Mouse (Mus musculus): ENCODE data around the gene 0610010F05Rik.
A peak's percentile ranks its signal among the peaks of the same experiment; 100 is the strongest.
"Not testable (repeated sequence)": the region's sequence is repeated elsewhere in the genome, so short reads cannot be mapped to it uniquely, and the experiment has no call there.

0610010F05Rik gene

GRCm38 (mm10) chr11:23632945-23633878 lies at the start of gene 0610010F05Rik:
Gene 0610010F05Rik, minus strand, starts transcription at chr11:23633639.
- DNase-seq: peak; percentile 74 to 79

DNA sequence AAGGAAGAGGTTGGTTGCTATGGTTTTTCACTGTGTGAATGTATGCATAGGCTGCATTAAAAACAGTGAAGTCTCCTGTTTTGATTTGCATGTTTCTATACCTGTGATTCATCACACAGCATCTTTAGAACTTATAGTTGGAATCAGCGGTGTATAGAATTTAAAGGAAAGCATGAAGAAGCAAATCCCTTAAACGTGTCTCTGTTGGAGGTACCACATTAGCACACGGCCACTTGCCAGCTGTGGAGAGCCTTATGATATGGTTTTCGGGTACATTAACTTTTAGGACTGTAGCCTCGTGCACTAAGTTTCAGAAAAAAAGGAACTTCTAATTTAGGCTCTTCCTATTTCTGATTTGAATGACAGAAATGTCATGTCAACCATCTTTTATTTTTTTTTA lies 49.1 kb upstream of the 0610010F05Rik start:
- DNase-seq: no peak

DNA sequence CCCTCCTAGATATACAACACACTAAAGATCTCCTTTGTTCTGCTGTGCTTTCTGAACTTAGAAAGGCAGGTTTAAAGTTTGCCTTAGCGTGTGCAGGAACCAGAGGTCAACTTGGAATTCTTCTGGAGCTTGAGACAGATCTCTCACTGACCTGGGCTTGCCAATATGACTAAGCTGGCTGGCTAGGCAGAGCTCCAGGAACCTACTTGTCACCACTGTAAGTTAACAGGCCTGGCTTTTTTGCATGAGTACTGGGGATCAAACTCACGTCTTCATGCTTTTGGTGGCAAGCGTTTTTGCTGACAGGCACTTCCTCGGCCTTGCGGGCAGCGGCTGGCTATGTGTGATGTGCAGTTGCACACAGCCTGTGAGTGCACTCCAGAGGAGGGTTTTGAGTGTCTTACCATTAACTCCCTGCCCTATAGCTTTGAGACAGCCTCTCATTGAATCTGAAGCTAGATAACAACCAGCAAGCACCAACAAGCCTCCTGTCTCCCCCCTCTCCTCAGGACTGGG lies 47.1 kb upstream of the 0610010F05Rik start:
- no peak for DNase-seq

DNA sequence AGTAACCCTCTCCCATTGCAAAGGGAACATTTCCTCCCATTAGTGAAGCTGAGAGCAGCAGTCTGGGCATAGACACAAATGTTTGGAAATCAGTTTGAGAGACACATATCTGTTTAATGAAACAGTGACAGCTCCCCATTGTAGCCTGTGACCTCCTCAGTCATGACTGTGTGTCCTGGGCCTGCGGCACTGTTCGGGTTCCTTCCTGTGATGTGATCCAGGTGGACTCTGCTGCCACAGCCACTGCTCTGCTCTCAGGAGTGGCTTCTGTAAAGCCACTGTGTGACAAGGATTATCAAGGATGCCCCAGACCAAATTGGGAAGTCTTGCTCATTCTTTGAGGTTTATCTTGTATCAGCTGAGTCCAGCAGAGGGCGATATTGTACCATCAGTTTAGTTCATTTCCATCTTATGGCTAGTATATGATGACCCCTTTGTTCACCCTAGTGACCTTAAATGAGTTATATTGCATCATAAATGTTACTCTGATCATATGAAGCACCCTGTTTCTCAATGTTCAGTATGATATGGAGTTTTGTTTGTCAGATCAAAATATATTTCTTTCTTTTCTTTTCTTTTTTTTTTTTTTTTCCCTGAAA lies 45.7 kb upstream of the 0610010F05Rik start:
- DNase-seq: peak; percentile 14 to 38

GRCm38 (mm10) chr11:23676100-23676499 lies 42.7 kb upstream of the 0610010F05Rik start:
- no peak for DNase-seq

- DNase-seq: no peak
Measured at GRCm38 (mm10) chr11:23672256-23672749, 38.9 kb upstream of the 0610010F05Rik start.

DNA sequence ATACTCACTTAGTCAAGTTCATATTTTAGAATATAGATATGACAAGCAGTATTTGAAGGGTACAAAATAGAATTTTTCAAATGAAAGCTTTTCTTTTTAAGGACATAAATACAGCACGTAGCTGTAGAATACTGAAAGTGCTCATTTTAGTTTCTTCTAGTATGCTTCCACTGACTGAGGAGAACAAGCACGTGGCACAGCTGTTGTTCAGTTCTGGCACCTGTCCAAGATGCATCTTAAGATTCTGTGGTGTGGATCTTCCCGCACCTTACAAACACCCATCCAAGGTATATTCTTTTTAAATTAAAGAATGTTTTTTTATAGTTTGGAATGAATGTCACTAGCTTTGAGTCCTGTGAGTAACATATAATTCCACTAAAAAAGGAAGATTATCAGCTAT lies 33.7 kb upstream of the 0610010F05Rik start:
- DNase-seq: peak in 1 of 2 experiments; percentile 16

DNA sequence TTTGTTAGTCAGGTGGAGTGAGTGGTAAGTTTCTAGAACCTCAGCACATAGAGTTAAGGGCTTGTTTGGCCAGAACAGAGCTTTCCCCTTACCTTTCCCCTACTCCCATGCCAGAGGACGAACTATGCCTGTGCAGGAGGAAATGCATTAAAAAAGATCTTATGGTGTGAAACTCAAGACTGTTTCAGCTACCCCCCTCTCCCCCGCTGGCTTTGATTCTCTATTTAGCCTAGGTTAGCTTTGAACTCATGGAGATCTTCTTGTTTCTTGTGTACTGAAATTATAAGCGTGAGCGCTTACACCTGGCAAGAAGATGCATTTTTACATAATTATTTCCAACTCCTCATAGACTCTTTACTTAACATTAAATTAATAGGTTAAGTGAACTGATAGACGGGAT lies 33.1 kb upstream of the 0610010F05Rik start:
- no peak for DNase-seq

DNA sequence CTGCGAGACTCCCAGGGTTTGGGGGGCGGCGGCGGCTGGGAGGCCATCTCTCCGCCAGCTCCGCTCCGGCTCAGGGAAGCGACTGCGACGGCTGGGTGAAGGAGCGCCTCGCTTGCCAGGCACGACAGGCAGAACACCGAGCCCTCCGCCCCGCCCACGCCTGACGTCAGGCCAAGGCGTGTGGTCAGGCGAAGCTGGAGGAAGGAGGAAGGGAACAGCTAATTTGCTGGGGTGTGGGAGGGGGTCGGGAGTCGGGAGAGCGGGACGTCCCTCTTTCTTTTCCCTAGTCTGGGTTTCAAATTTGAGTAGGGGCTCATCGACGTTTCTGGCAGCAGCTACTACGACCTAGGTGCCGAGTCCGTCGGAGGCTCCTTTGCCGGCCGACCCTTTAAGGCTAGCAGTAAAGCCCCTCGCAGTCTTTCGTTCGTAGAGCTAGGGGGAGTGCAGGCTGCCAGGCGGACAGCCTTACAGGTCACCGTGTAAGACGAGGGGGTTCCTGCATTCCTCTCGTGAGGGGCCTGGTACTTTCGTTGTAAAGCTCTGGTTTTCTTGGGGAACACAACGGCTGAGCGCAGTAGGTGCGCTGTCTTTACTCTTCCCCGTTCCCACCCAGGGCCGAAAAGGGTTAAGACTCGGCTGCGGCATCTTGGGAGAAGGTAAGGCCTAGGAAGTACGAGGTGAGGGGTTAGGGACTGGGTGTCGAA lies 32.5 kb upstream of the 0610010F05Rik start, which contains the start of gene Pex13:
Gene Pex13, minus strand, starts transcription at position 162 of the 704 bp plus-strand sequence.
- peak; percentile 90 to 93 for DNase-seq

- DNase-seq: no peak
Measured at GRCm38 (mm10) chr11:23665311-23665786, 31.9 kb upstream of the 0610010F05Rik start, which contains the start of gene Pus10. Gene Pus10, plus strand, starts transcription at chr11:23665674.

DNA sequence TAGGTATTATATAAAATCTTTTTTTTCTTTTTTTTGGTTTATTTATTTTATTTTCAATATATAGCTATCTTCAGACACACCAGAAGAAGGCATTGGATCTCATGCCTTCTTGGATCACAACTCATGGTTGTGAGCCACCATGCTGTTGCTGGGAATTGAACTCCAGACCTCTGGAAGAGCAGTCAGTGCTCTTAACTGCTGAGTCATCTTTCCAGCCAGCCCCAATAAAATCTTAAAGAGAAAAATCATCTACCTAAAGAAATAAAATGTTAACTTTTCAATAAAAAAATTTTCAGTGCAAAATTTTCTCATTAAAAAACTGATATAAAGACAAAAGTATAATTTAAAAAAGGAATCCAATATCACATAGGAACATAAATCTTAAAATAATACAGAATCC lies 30.8 kb upstream of the 0610010F05Rik start:
- DNase-seq: no peak

DNA sequence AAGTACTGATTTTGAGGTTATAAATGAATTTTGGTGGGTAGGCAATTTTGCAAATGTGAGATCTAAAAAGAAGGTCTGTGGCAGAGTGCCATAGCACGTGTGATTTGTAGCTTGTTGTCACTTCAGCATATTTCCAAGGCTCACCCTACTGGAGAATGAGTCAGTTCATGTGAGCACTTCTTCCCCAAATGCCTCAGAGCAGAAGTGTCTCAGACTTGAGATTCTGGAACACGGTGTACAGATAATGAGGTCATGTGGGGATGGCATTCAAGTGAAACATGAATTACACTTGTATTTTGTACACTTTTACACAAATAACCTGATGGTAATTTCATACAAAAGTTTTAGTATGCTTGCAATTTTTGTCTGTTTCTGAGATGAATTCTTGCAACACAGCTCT lies 24.4 kb upstream of the 0610010F05Rik start:
- DNase-seq: no peak

DNA sequence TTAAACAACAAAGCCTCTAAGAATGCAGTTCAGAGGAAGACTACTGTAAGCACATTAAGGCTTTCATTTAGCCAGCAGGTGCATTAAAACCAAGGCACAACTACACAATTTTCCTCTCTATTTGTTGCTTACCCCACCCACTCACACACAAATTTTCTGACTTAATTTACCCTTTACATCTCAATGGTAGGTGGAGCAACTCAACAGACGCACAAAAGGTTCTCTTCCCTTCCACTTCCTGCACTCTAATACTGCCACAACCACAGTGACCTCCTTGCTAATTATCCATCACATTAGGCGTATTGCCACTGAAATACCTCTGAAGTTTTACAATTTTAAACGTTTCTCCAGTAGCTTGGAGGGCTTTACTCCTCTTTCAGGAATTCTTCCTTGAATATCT lies 20.2 kb upstream of the 0610010F05Rik start:
- DNase-seq: no peak

GRCm38 (mm10) chr11:23647835-23648234 lies 14.4 kb upstream of the 0610010F05Rik start:
- DNase-seq: no peak

GRCm38 (mm10) chr11:23647431-23647830 lies 14.0 kb upstream of the 0610010F05Rik start:
- no peak for DNase-seq

DNA sequence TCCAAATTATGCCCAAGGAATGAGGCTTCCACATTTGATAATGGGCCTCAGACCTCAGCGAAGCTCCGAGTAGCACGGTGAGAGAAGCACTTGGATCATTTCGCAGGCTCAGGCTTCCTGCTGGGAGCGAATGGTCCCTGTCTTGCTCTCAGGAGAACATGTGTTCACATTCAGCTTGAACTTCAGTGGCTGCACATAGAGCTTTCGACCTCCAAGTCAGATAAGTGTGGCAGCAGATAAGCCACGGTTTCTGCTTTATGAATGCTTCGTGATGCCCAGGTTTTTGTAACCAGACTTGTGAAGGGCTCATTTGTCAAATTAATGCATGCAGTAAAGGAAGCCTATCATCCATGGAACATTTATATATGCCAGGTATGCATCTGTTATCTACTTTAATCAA lies 1.1 kb upstream of the 0610010F05Rik start:
- no peak for DNase-seq

DNA sequence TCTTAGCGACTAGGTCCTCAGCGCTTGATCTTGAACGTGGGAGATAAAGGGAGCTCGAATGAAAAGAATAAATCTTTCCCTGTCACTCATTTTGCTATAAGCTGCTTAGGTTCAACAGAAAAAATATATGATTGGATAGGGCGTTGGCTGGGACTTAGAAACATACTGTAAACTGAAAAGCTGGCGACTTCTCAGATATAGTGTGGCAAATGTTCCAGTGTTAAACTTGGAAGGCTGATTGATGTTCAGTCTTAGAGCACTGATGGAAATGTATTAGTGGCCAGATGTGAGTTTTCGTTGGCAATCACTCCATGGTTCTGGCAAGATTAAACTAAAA lies 408 bp upstream of the 0610010F05Rik start:
- DNase-seq: no peak

- DNase-seq: no peak
Measured at GRCm38 (mm10) chr11:23630664-23631063, 2.8 kb downstream of the 0610010F05Rik start.

DNA sequence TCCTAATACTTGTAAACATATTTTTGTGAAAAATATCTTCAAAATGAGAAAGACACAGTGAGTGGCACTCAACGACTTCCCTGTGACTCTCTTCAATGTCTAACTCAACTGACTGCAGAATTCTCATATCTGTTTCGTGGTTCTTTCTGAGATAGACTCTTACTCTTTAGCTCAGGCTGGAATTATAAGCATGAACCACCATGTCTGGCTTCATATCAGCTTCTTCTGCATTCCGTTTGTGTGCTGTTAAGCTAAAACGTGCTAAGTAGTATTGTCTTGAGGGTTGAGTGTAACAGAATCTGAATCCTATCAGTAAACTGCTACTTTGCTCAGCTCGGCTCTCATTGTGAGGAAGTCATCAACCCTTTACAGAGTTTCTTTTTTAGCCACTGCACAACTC lies 14.4 kb downstream of the 0610010F05Rik start:
- no peak for DNase-seq

- no peak for DNase-seq
Measured at GRCm38 (mm10) chr11:23614546-23614945, 18.9 kb downstream of the 0610010F05Rik start.

DNA sequence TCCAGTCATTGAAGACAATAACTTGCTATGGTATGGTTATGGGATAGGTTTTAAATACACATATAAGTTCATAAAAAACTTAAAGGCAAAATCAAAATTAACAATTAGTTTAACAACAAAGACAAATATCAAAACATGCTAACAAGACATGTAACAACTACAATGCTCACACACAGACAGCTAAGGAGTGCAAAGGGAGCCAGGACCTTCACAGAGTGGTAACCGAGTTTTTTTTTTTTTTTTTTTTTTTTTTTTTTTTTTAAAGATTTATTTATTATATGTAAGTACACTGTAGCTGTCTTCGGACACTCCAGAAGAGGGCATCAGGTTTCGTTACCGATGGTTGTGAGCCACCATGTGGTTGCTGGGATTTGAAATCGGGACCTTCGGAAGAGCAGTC lies 26.1 kb downstream of the 0610010F05Rik start:
- DNase-seq: not testable (repeated sequence)

DNA sequence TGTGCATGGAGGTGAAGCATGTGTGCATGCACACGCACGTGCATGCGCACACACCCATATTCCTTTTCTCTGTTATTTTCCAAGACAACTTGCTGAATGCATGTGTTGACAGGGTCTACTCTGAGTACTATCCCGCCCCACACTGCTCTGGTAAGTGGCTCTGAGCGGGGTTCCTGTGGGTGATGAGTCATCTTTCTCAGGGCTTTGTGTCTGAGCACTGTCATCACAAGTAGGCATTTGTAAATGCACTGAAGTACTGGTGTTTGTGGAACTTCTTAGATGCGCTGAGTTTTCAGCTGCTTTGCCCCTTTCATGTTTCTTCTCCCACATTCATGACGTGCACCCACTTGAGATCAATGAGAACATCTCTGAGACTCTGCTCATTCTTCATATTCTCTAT lies 63.3 kb downstream of the 0610010F05Rik start:
- peak in 1 of 2 experiments; percentile 23 for DNase-seq

DNA sequence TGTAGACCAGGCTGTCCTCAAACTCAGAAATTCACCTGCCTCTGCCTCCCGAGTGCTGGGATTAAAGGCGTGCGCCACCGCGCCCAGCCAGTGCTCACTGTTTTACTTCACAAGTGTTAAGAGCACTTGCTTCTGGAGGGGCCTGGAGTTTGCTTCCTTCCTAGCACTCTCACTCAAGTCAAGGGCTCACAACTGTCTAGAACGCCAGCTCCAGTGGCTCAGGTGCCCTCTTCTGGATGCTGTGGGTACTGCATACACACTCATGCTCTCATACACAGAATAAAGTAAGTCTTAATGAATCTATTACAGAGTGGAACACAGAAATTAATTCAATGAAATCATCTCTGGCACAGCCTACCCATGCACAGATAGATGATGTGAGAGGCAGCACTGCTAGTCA lies 67.7 kb downstream of the 0610010F05Rik start:
- peak; percentile 64 to 75 for DNase-seq
